Mouse (Mus musculus): Measurements from ENCODE around the gene Tnik.

Tnik gene

GRCm38 (mm10) chr3:28554934-28555333, 291.9 kb downstream of the Tnik start:
- peak in 1 of 2 experiments; percentile 19 for DNase-seq

- no peak for DNase-seq
Observed at GRCm38 (mm10) chr3:28555795-28556570, 293.0 kb downstream of the Tnik start.

GRCm38 (mm10) chr3:28558328-28558871, 295.4 kb downstream of the Tnik start:
- no peak for DNase-seq

GRCm38 (mm10) chr3:28561408-28561807, 298.4 kb downstream of the Tnik start:
- DNase-seq = no peak

- DNase-seq = no peak
Observed at GRCm38 (mm10) chr3:28562612-28563332, 299.8 kb downstream of the Tnik start.

- DNase-seq = no peak
Observed at GRCm38 (mm10) chr3:28564370-28565357, 301.6 kb downstream of the Tnik start.

- no peak for DNase-seq
Observed at GRCm38 (mm10) chr3:28577301-28577700, 314.3 kb downstream of the Tnik start.

- DNase-seq = no peak
Observed at GRCm38 (mm10) chr3:28578950-28579615, 316.1 kb downstream of the Tnik start.

GRCm38 (mm10) chr3:28585750-28586465, 322.9 kb downstream of the Tnik start:
- DNase-seq = no peak

GRCm38 (mm10) chr3:28587808-28588207, 324.8 kb downstream of the Tnik start:
- no peak for DNase-seq

GRCm38 (mm10) chr3:28591345-28591744, 328.3 kb downstream of the Tnik start:
- no peak for DNase-seq

GRCm38 (mm10) chr3:28593922-28594321, 330.9 kb downstream of the Tnik start:
- DNase-seq = no peak

- no peak for DNase-seq
Observed at GRCm38 (mm10) chr3:28599476-28599875, 336.5 kb downstream of the Tnik start.

GRCm38 (mm10) chr3:28606741-28607140, 343.7 kb downstream of the Tnik start:
- no peak for DNase-seq

GRCm38 (mm10) chr3:28612330-28612729, 349.3 kb downstream of the Tnik start:
- DNase-seq = no peak

GRCm38 (mm10) chr3:28616386-28616785, 353.4 kb downstream of the Tnik start:
- DNase-seq = no peak

- no peak for DNase-seq
Observed at GRCm38 (mm10) chr3:28617008-28617627, 354.1 kb downstream of the Tnik start.

- no peak for DNase-seq
Observed at GRCm38 (mm10) chr3:28621792-28622191, 358.8 kb downstream of the Tnik start.

GRCm38 (mm10) chr3:28626816-28627215, 363.8 kb downstream of the Tnik start:
- DNase-seq = no peak

- no peak for DNase-seq
Observed at GRCm38 (mm10) chr3:28636778-28637177, 373.8 kb downstream of the Tnik start.

- no peak for DNase-seq
Observed at GRCm38 (mm10) chr3:28638957-28639356, 375.9 kb downstream of the Tnik start.
